Mouse (Mus musculus) midbrain, embryonic 14.5 days (tissue): ENCODE data around the gene Fdx1l. TPM values are rescaled to one million over a fixed set of nuclear protein-coding genes. Genes with fewer than 3 reads are reported as not detected.
A peak's percentile ranks its signal among the peaks of the same experiment; 100 is the strongest.

Source experiments
- ATAC-seq: fragments of 200-750 bp; cut with Nextera tagmentation; 2 replicates; pipeline ENCODE4 v1.8.0; 2017; ENCODE audit warnings: moderate number of reproducible peaks, moderate library complexity; ENCODE audit not compliant: low FRiP score, low TSS enrichment
- DNase-seq: peaks from one replicate; pipeline ENCODE4 v3.0.0-alpha.2; 2015
- H3K27ac ChIP-seq: fragments of 300-500 bp; sonication (generic); replicated peaks from 2 replicates; pipeline ENCODE4 v1.5.1; 2014; ENCODE audit warnings: mild to moderate bottlenecking, low read depth, low read length, moderate library complexity
- H3K27me3 ChIP-seq: fragments of 300-500 bp; sonication (generic); 2 replicates; pipeline ENCODE4 v1.6.1; 2014; ENCODE audit warnings: low read length, control low read depth, mixed read lengths; ENCODE audit not compliant: control insufficient read depth, insufficient read depth
- H3K36me3 ChIP-seq: fragments of 300-500 bp; sonication (generic); 2 replicates; pipeline ENCODE4 v1.6.1; 2014; ENCODE audit warnings: low read length, control low read depth; ENCODE audit not compliant: control insufficient read depth, insufficient read depth
- H3K4me1 ChIP-seq: fragments of 300-500 bp; sonication (generic); 2 replicates; pipeline ENCODE4 v1.6.1; 2014; ENCODE audit warnings: mild to moderate bottlenecking, antibody characterized with exemption, low read length, control low read depth; ENCODE audit not compliant: control insufficient read depth, insufficient read depth
- H3K4me2 ChIP-seq: fragments of 300-500 bp; sonication (generic); 2 replicates; pipeline ENCODE4 v1.6.1; 2014; ENCODE audit warnings: mild to moderate bottlenecking, low read length, moderate library complexity
- H3K4me3 ChIP-seq: fragments of 300-500 bp; sonication (generic); replicated peaks from 2 replicates; pipeline ENCODE4 v1.5.1; 2014; ENCODE audit warnings: low read depth, low read length
- H3K9ac ChIP-seq: fragments of 300-500 bp; sonication (generic); replicated peaks from 2 replicates; pipeline ENCODE4 v1.6.1; 2014; ENCODE audit warnings: mild to moderate bottlenecking, low read length, moderate library complexity
- H3K9me3 ChIP-seq: fragments of 300-500 bp; sonication (generic); 2 replicates; pipeline ENCODE4 v1.6.1; 2016; ENCODE audit warnings: low read length, control low read depth, mixed read lengths; ENCODE audit not compliant: control insufficient read depth
- WGBS: fragments of 180-500 bp; shearing (Covaris S2); extraction: QIAGEN DNeasy Blood & Tissue Kit; methylation state at CpG from one replicate; pipeline ENCODE4 v1.1.7; 2014; 5-methylcytosine and 5-hydroxymethylcytosine counted together
- polyA plus RNA-seq: library from polyadenylated mRNA; unstranded; fragments of >200 nt; fragmentation: Nextera tagmentation; extraction: Ambion mirVana; gene quantifications from 2 replicates; pipeline ENCODE4 v1.2.1, GENCODE M21; 2014

Gene Fdx1l
- polyA plus RNA-seq, 1 experiment from 2014 or later, result 55.5 TPM

DNA sequence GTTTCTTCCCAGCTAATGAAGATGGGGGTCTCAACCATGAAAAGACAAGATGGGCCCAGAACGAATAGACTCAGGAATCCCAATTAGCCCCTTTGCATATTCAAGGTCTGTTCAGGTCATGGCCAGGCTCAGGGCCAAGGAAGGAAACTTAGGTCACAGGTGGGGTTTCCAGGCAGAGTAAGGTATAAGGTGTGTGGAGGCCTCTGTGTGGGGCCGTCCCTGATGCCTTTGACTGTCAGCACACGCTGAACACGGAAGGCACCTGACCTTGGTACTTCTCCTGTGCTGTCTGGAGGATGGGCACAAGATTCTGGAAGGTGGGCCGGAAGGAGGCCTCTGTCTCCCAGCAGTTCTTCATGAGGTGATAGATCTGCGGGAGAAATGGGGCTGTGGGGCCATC, 31.4 kb upstream of the Fdx1l start:
- H3K9ac ChIP-seq, result no peak overlapping the region
- DNase-seq (no peak), ATAC-seq (no peak)
- H3K4me1 ChIP-seq, result no peaks in the 10 kb centered on the region
- H3K27me3 ChIP-seq, result no peaks in the 10 kb centered on the region
- no peak overlapping the region for H3K4me3 ChIP-seq
- no peaks in the 10 kb centered on the region for H3K9me3 ChIP-seq
- H3K4me2 ChIP-seq, result no peak overlapping the region
- 87% methylated on average over 6 of the region's 6 CpGs for WGBS
- H3K27ac ChIP-seq, result no peak overlapping the region
- 0 out of 2 replicates have a peak, but pooled peaks cover 10% of the 10 kb centered on the region for H3K36me3 ChIP-seq

DNA sequence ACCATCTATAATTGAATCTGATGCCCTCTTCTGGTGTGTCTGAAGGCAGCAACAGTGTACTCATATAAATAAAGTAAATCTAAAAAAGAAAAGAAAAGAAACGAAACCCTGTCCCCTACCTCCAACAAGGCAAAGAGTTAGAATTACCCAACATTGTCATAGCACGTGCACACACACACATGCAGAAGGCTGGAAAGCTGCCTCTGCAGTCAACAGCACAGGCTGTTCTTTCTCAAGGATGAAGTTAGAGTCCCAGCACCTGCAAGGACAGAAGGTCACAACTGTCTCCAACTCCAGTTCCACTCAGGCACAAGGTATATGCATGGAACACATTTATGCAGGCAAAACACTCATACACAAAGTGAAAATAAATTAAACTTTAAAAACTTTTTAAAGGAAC, 28.7 kb upstream of the Fdx1l start:
- Histone ChIP-seq H3K9ac (no peak overlapping the region), H3K4me1 (no peaks in the 10 kb centered on the region), H3K4me3 (no peak overlapping the region), H3K27ac (no peak overlapping the region), H3K9me3 (no peaks in the 10 kb centered on the region), H3K36me3 (0 out of 2 replicates have a peak, but pooled peaks cover 3% of the 10 kb centered on the region), H3K4me2 (no peak overlapping the region), H3K27me3 (no peaks in the 10 kb centered on the region)
- ATAC-seq (no peak), DNase-seq (no peak)
- WGBS, result 95% methylated on average over 2 of the region's 2 CpGs

DNA sequence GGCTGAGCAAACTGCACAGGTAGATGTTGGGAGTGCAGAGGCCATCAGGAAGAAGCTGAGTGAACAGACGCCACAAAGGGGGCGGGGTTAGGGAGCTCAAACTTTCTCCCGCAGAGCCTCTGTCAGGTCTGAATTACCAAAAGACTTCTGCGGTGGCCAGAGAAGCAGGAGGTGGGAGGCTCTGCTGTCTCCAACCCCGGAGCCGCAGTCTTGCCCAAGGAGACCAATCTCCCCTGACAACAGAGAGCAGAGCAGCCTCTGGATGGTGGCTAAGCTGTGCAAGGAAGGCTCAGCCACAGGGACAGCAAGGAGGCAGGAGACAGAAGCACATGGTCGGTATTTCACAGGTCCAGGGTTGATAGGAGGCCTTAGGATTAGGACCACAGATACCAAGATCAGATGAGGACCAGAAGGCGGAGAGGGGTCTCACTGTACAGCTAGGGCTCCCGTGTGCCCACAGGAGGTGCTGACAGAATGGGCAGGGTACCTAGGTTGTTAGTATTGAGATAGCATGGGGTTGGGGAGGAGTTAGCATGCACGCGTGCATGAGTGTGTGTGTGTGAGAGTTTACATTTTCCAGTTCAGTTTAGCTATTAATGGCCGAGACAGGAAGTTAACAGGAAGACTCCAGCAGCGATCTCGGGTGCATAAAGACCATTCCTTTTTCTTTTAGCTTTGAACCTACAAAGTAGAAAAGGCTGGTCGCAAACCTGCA, 27.2 kb upstream of the Fdx1l start:
- Histone ChIP-seq H3K9me3 (no peaks in the 10 kb centered on the region), H3K9ac (0 out of 2 replicates have a peak overlapping the region, but pooled peaks have one; percentile 14), H3K36me3 (no peaks in the 10 kb centered on the region), H3K4me3 (no peak overlapping the region), H3K4me1 (no peaks in the 10 kb centered on the region), H3K27ac (0 out of 2 replicates have a peak overlapping the region, but pooled peaks have one; percentile 32), H3K4me2 (no peak overlapping the region), H3K27me3 (no peaks in the 10 kb centered on the region)
- 33% methylated on average over 15 of the region's 15 CpGs for WGBS
- ATAC-seq (no peak), DNase-seq (peak; percentile 6)

DNA sequence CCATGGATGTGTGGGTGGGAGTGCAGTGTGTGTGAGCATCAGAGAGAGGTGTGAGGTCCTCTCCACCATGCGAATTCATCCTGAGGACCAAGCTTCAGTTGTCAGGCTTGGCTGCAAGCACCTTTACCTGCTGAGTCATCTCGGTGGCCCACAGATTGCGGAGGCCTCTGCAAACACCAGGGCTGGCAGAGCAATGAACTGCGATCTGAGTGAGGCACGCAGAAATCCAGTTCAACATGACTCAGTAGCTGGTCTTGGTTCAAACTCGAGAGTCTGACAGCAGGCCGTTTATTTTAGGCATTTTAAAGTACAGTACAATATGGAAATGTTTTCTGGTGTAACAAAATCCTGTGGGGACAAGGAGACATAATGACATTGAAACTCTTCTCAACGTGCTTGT, 24.4 kb upstream of the Fdx1l start:
- no peak overlapping the region for H3K27ac ChIP-seq
- DNase-seq, result no peak
- H3K4me3 ChIP-seq, result no peak overlapping the region
- H3K9ac ChIP-seq, result no peak overlapping the region
- no peaks in the 10 kb centered on the region for H3K36me3 ChIP-seq
- 90% methylated on average over 8 of the region's 8 CpGs for WGBS
- H3K27me3 ChIP-seq, result no peaks in the 10 kb centered on the region
- H3K4me1 ChIP-seq, result no peaks in the 10 kb centered on the region
- H3K9me3 ChIP-seq, result no peaks in the 10 kb centered on the region
- no peak for ATAC-seq
- no peak overlapping the region for H3K4me2 ChIP-seq

DNA sequence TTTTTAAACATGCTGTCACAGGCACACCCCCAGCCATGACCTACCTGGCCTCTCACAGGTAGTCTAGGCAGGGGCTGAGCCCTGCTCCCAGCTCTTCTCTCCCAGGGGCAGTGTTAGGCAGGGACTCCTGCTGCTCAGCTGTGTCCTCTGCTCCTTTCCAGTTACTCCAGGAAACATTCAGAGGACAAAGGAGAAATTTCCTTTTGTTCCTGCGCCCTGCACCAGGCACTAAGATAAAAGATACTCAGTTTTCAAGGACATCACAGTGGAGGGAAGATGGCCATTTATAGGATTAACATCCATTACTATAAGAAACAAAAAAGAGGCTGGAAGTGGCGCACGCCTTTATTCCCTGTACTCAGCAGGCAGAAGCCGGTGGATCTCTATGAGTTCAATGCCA, 22.5 kb upstream of the Fdx1l start:
- Histone ChIP-seq H3K9ac (no peak overlapping the region), H3K27me3 (no peaks in the 10 kb centered on the region), H3K4me1 (peaks cover under 1% of the 10 kb centered on the region; the same call in 1 of the 2 replicates), H3K36me3 (no peaks in the 10 kb centered on the region), H3K4me2 (no peak overlapping the region), H3K4me3 (no peak overlapping the region), H3K9me3 (no peaks in the 10 kb centered on the region), H3K27ac (no peak overlapping the region)
- DNase-seq (no peak), ATAC-seq (no peak)
- 56% methylated on average over 4 of the region's 4 CpGs for WGBS

DNA sequence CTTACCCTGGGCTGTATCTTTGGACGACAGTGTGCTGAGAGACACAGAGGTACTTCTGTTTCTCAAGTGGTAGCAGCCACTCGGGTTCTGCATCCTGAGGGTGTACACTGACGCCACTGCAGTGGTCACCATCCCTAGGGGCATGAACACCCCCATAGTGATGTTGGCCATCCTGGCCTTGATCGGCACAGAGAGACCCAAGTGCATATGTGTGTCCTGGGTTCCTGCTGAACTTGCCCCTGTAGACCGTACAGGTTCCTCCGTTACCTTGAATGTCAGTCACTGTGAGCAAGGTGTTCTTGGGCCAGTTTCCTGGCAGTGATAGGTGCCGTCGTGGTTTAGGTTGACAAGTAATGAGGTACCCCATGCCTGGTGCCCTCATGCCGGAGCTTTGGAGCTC, 20.0 kb upstream of the Fdx1l start:
- DNase-seq, result no peak
- Histone ChIP-seq H3K4me1 (peaks cover 10% of the 10 kb centered on the region), H3K27me3 (no peaks in the 10 kb centered on the region), H3K9ac (no peak overlapping the region), H3K27ac (no peak overlapping the region), H3K36me3 (peaks cover 17% of the 10 kb centered on the region), H3K9me3 (no peaks in the 10 kb centered on the region), H3K4me3 (no peak overlapping the region), H3K4me2 (no peak overlapping the region)
- 96% methylated on average over 9 of the region's 9 CpGs for WGBS
- no peak for ATAC-seq

DNA sequence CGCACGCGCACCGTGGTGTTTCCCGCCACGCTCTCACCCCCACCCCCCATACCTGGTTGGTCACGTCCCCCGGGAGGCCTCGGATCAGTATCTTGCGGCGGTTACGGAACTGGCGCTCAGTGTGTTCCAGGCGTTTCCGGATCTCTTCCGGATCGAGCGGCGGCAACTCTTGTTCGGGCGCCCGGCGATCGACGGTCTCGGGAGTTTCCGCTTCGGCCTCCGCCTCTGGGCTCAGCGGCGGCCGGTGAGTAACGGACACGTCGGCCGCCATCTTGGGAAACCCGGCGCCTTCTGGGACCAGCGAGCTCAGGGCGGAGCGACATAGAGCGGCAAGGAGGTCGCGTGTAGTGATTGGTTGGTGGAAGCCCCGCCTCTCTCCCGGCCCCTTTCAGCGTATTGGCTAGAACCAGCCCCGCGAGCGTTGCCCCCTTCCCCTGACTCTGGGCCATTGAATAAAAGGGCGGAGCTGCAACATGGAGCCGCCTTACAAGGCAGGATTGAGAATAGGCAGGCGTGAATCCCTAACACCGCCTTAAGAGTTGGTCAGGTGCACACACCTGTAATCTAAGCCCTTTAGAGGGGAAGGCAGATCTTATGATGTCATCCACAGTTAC, 18.4 kb upstream of the Fdx1l start, which contains the start of the genes Gm38431 and Raver1:
Gene Gm38431 (minus strand): TSS at position 291 of the 614 bp plus-strand sequence.
Gene Raver1 (minus strand): TSS at position 302 of the 614 bp plus-strand sequence.
- peaks cover 10% of the 10 kb centered on the region for H3K4me1 ChIP-seq
- DNase-seq, result peak; percentile 98
- no peaks in the 10 kb centered on the region for H3K27me3 ChIP-seq
- H3K9ac ChIP-seq, result peak within 1 kb of the TSS; percentile 69
- H3K9me3 ChIP-seq, result no peaks in the 10 kb centered on the region
- peak within 1 kb of the TSS; percentile 76 for H3K4me2 ChIP-seq
- peaks cover 33% of the 10 kb centered on the region for H3K36me3 ChIP-seq
- peak within 1 kb of the TSS; percentile 87 for H3K27ac ChIP-seq
- H3K4me3 ChIP-seq, result peak within 1 kb of the TSS; percentile 69
- ATAC-seq, result peak; percentile 100
- under 1% methylated on average over 54 of the region's 54 CpGs for WGBS

DNA sequence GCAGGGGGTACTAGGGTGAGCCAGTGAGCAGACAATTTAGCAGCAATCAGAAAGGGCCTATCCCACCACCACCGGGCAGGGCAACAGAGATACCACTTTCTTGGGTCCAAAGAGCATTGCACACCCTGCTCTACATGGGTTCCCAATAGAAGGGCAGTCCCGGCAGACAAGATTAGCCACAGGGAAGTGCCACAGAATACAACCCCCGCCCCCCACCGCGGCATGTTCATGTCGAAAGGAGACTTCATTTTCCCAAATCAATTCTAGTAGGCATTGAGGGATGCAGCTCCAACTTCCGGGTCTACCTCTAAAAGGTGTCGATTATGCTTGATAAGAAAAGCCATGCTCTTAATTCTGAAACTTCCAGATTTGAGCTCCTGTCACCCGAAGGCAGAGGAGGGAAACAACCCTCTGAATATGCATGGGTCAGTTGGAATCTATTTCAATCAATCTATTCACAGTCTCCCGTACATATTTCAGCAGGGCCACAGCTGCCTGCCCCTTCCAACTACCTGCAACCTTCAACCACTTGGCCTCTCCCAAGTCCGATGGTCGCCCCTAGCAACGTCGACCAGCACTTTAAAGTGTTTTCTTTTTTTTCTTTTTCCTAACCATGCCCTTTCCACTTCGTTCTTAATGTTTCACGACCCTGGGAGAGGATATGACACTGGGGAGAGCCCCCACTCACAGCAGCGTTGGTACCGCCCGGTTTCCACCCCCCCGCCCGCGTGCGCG, 17.7 kb upstream of the Fdx1l start:
- Histone ChIP-seq H3K36me3 (peaks cover 40% of the 10 kb centered on the region), H3K4me3 (peak overlapping the region; percentile 69), H3K9ac (peak overlapping the region; percentile 69), H3K27me3 (no peaks in the 10 kb centered on the region), H3K4me1 (peaks cover 10% of the 10 kb centered on the region), H3K4me2 (peak overlapping the region; percentile 76), H3K27ac (peak overlapping the region; percentile 87), H3K9me3 (no peaks in the 10 kb centered on the region)
- no peak for ATAC-seq
- 2% methylated on average over 24 of the region's 24 CpGs for WGBS
- no peak for DNase-seq
